Mouse (Mus musculus) yolk sac, embryonic 10.5 days (tissue): ENCODE results near the gene Hvcn1.
A peak's percentile ranks its signal among the peaks of the same experiment; 100 is the strongest.
"Not testable (repeated sequence)": the region's sequence is repeated elsewhere in the genome, so short reads cannot be mapped to it uniquely, and the experiment has no call there.

Source experiments
- DNase-seq: peaks from one replicate; pipeline ENCODE4 v3.0.0-alpha.2; 2017; ENCODE audit warnings: low spot score

The Hvcn1 gene

GRCm38 (mm10) chr5:122206475-122206874, at the start of gene Hvcn1:
Gene Hvcn1 (plus strand): TSS chr5:122206804.
- DNase-seq: no peak

GRCm38 (mm10) chr5:122157827-122158381, 48.7 kb upstream of the Hvcn1 start, which contains the start of gene Ppp1cc:
Gene Ppp1cc (plus strand): TSS chr5:122158278.
- peak; percentile 97 for DNase-seq

- peak; percentile 36 for DNase-seq
Observed at GRCm38 (mm10) chr5:122158557-122159515, 47.8 kb upstream of the Hvcn1 start.

GRCm38 (mm10) chr5:122163194-122163593, 43.4 kb upstream of the Hvcn1 start:
- no peak for DNase-seq

- DNase-seq: no peak
Observed at GRCm38 (mm10) chr5:122164011-122164410, 42.6 kb upstream of the Hvcn1 start.

GRCm38 (mm10) chr5:122165233-122165915, 41.2 kb upstream of the Hvcn1 start:
- DNase-seq: no peak

GRCm38 (mm10) chr5:122166636-122167161, 39.9 kb upstream of the Hvcn1 start:
- no peak for DNase-seq

- no peak for DNase-seq
Observed at GRCm38 (mm10) chr5:122168344-122169069, 38.1 kb upstream of the Hvcn1 start.

- DNase-seq: no peak
Observed at GRCm38 (mm10) chr5:122171058-122171457, 35.5 kb upstream of the Hvcn1 start.

GRCm38 (mm10) chr5:122175402-122175801, 31.2 kb upstream of the Hvcn1 start:
- DNase-seq: no peak

GRCm38 (mm10) chr5:122175961-122176360, 30.6 kb upstream of the Hvcn1 start:
- DNase-seq: no peak

GRCm38 (mm10) chr5:122176398-122176797, 30.2 kb upstream of the Hvcn1 start:
- DNase-seq: peak; percentile 25

GRCm38 (mm10) chr5:122179665-122180064, 26.9 kb upstream of the Hvcn1 start:
- no peak for DNase-seq

GRCm38 (mm10) chr5:122184283-122184806, 22.3 kb upstream of the Hvcn1 start:
- DNase-seq: no peak

- DNase-seq: not testable (repeated sequence)
Observed at GRCm38 (mm10) chr5:122184858-122185257, 21.7 kb upstream of the Hvcn1 start.

GRCm38 (mm10) chr5:122189115-122189514, 17.5 kb upstream of the Hvcn1 start:
- DNase-seq: no peak

- peak; percentile 24 for DNase-seq
Observed at GRCm38 (mm10) chr5:122190465-122190864, 16.1 kb upstream of the Hvcn1 start.

- peak; percentile 79 for DNase-seq
Observed at GRCm38 (mm10) chr5:122191269-122192063, 15.1 kb upstream of the Hvcn1 start.

- peak; percentile 36 for DNase-seq
Observed at GRCm38 (mm10) chr5:122192347-122192746, 14.3 kb upstream of the Hvcn1 start.

GRCm38 (mm10) chr5:122200872-122201271, 5.7 kb upstream of the Hvcn1 start:
- DNase-seq: no peak

GRCm38 (mm10) chr5:122201904-122202303, 4.7 kb upstream of the Hvcn1 start:
- DNase-seq: no peak
